Mouse (Mus musculus) lung, postnatal 0 days (tissue): ENCODE measurements around the gene Dlx6.

Experiments
- CTCF ChIP-seq: IDR thresholded peaks from 2 replicates; pipeline ENCODE4 v1.5.1; 2016; ENCODE audit warnings: antibody characterized with exemption, mild to moderate bottlenecking
- EP300 ChIP-seq: IDR thresholded peaks from 2 replicates; pipeline ENCODE4 v1.6.1; 2016; ENCODE audit warnings: antibody characterized with exemption, mild to moderate bottlenecking, control low read depth

DNA sequence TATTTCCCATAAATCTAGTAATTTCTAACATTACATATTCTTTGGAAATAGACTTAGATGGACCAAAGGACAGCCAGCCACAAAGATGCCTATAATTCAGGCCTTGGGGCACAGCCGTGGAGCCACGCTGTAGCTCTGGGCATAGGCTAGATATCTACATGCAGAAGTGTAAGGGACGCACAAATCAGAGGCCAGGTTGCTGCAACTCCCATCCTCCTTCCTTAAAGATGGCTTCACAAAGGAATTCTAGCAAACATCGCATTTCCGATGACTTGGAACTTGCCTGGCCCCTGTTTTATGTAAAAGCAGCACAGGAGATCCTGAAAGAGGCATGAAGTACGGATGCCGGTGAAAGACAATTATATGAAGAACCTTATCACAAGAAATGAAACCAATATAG is 13.6 kb downstream of the Dlx6 start:
- no peak for TF ChIP-seq CTCF
- TF ChIP-seq EP300, result no peak
